Mouse (Mus musculus): ENCODE data around the gene Slco2b1. TPM values are rescaled to one million over a fixed set of nuclear protein-coding genes. Genes with fewer than 3 reads are reported as not detected.
"Not testable (repeated sequence)": the region's sequence is repeated elsewhere in the genome, so short reads cannot be mapped to it uniquely, and the experiment has no call there.

The Slco2b1 gene
- polyA plus RNA-seq (2015; fragmentation: Nextera tagmentation; extraction: Ambion mirVana) = 4.0 and 4.4 TPM in 2 replicates

DNA sequence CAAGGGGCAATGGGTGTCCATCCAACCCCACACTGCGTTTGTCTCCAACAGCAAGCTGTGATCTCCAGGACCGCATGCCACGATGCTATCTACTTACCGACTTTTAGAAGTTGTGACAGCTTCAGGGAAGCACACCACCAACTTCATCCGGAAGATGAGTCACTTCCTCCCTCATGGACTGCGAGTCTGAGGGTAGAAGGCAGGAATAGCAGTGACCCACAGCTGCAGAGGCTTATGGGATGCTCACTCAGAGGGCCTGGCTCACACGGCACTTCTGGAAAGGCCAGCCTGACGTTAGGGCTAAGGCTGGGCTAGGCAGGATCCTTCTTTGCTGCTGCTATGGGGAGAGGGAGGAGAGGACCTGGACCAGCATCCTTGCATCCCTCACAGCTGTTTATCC is at the start of gene Slco2b1:
TSS of gene Slco2b1 (minus strand) at position 175 of the 400 bp plus-strand sequence.
- Histone ChIP-seq H3K4me2 (ENCODE audit: low read depth, low read length) (no peak within 1 kb of the TSS), H3K4me3 (ENCODE audit: low read length) (no peak within 1 kb of the TSS), H3K27me3 (ENCODE audit: control insufficient read depth, insufficient read depth, low read depth, low read length) (no peaks in the 10 kb centered on the region), H3K4me1 (replicated peaks; ENCODE audit: control insufficient read depth, insufficient read depth, low read length) (peaks cover 11% of the 10 kb centered on the region; the same call in 1 of the 2 replicates), H3K9ac (ENCODE audit: low read length) (no peak within 1 kb of the TSS), H3K36me3 (ENCODE audit: control insufficient read depth, insufficient read depth, low read length) (no peaks in the 10 kb centered on the region), H3K27ac (ENCODE audit: low read length) (no peak within 1 kb of the TSS), H3K9me3 (ENCODE audit: control insufficient read depth, low read length) (no peaks in the 10 kb centered on the region)
- no peak for ATAC-seq (ENCODE audit: low read depth)
- WGBS = 63% methylated on average over 8 of the region's 8 CpGs

DNA sequence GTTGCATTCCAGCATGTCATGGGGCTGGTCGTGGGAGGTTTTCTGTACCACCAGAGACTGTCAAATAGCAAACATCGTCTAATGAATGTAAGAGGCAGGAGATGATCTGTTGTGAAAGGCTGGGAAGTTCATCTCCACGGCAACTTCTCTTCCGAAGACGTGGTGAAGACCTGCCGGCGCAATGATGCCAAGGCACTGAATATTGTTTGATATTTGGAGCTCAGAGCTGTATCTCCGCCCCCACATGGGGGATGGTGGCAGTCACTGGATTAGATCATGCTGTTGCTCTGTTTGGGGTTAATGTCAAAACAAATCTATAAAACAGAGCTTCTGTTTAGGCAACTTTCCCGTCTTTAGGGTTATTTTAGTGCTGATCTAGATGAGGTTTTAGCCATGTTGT is 28.1 kb upstream of the Slco2b1 start:
- Histone ChIP-seq H3K4me2 (ENCODE audit: low read depth, low read length) (0 out of 2 replicates have a peak overlapping the region, but pooled peaks have one; percentile 21), H3K4me1 (replicated peaks; ENCODE audit: control insufficient read depth, insufficient read depth, low read length) (0 out of 2 replicates have a peak, but pooled peaks cover 2% of the 10 kb centered on the region), H3K27me3 (ENCODE audit: control insufficient read depth, insufficient read depth, low read depth, low read length) (no peaks in the 10 kb centered on the region), H3K36me3 (ENCODE audit: control insufficient read depth, insufficient read depth, low read length) (no peaks in the 10 kb centered on the region), H3K27ac (ENCODE audit: low read length) (no peak overlapping the region), H3K9me3 (ENCODE audit: control insufficient read depth, low read length) (no peaks in the 10 kb centered on the region), H3K4me3 (ENCODE audit: low read length) (no peak overlapping the region), H3K9ac (ENCODE audit: low read length) (no peak overlapping the region)
- 41% methylated on average over 9 of the region's 9 CpGs for WGBS
- peak; percentile 70; the same call in 1 of the 2 replicates for ATAC-seq (ENCODE audit: low read depth)

DNA sequence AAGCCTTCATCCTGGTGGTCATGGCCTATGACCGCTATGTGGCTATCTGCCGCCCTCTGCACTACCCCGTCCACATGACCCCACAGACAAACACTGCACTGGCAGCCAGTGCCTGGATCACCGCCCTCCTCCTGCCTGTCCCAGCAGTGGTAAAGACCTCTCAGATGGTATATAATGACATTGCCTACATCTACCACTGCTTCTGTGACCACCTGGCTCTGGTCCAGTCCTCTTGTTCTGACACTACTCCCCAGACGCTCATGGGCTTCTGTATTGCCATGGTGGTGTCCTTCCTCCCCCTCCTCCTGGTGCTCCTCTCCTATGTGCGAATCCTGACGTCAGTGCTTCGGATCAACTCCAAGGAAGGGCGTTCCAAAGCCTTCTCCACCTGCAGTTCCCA is 24.4 kb upstream of the Slco2b1 start:
- H3K9ac ChIP-seq (ENCODE audit: low read length); H3K4me2 ChIP-seq (ENCODE audit: low read depth, low read length); H3K27me3 ChIP-seq (ENCODE audit: control insufficient read depth, insufficient read depth, low read depth, low read length); H3K4me1 ChIP-seq (replicated peaks; ENCODE audit: control insufficient read depth, insufficient read depth, low read length); ATAC-seq (ENCODE audit: low read depth); H3K36me3 ChIP-seq (ENCODE audit: control insufficient read depth, insufficient read depth, low read length); H3K9me3 ChIP-seq (ENCODE audit: control insufficient read depth, low read length); H3K4me3 ChIP-seq (ENCODE audit: low read length); H3K27ac ChIP-seq (ENCODE audit: low read length): not testable (repeated sequence)
- WGBS = 85% methylated on average over 9 of the region's 9 CpGs

DNA sequence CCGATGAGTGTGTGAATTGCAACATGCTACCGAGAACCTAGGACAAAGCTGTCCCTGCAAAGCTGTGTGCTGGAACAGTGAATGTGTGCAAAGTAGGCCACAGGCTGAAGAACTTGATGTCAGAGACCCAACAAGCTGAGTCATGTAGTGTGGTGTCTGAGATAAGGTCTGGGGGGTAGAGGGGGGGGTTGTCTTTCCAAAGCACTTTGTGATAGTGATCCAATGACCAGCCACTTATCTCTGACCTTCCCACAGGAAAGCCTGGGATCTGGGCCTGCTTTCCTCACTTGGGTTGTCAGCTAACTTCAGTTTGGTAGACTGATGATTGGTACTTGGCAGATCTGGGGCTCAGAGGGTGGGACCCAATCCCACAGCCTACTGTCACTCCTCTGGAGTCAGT is 23.5 kb upstream of the Slco2b1 start:
- no peaks in the 10 kb centered on the region for H3K9me3 ChIP-seq (ENCODE audit: control insufficient read depth, low read length)
- no peak overlapping the region for H3K9ac ChIP-seq (ENCODE audit: low read length)
- H3K27me3 ChIP-seq (ENCODE audit: control insufficient read depth, insufficient read depth, low read depth, low read length) = no peaks in the 10 kb centered on the region
- no peaks in the 10 kb centered on the region for H3K36me3 ChIP-seq (ENCODE audit: control insufficient read depth, insufficient read depth, low read length)
- 87% methylated on average over 2 of the region's 2 CpGs for WGBS
- H3K27ac ChIP-seq (ENCODE audit: low read length) = no peak overlapping the region
- no peak for ATAC-seq (ENCODE audit: low read depth)
- H3K4me1 ChIP-seq (replicated peaks; ENCODE audit: control insufficient read depth, insufficient read depth, low read length) = no peaks in the 10 kb centered on the region
- H3K4me3 ChIP-seq (ENCODE audit: low read length) = no peak overlapping the region
- no peak overlapping the region for H3K4me2 ChIP-seq (ENCODE audit: low read depth, low read length)

DNA sequence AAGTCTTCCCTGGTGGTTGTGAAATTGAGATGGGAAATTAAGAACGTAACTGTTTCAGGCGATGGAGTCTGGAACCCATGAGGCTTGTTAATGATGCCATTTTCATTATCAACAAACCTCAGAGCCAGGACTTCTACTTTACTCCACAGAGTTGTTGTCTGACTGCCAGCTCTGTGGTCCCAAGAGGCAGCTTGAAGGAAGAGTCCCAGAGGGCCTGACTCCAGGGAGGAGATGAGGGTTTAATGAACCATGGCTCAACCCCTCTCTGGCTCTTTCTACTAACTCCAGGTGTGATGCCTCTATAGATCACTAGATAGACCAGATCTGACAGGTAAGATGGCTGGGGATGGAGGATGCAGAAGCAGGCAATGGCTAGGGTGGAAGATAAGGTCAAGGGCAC is 18.8 kb upstream of the Slco2b1 start, which contains the start of gene Olfr520:
TSS of gene Olfr520 (plus strand) at position 301 of the 400 bp plus-strand sequence.
- no peak for ATAC-seq (ENCODE audit: low read depth)
- H3K27me3 ChIP-seq (ENCODE audit: control insufficient read depth, insufficient read depth, low read depth, low read length) = no peaks in the 10 kb centered on the region
- H3K9me3 ChIP-seq (ENCODE audit: control insufficient read depth, low read length) = no peaks in the 10 kb centered on the region; the same call in 1 of the 2 replicates
- no peak within 1 kb of the TSS for H3K4me3 ChIP-seq (ENCODE audit: low read length)
- no peak within 1 kb of the TSS for H3K4me2 ChIP-seq (ENCODE audit: low read depth, low read length)
- H3K4me1 ChIP-seq (replicated peaks; ENCODE audit: control insufficient read depth, insufficient read depth, low read length) = no peaks in the 10 kb centered on the region
- no peak within 1 kb of the TSS for H3K27ac ChIP-seq (ENCODE audit: low read length)
- no peak within 1 kb of the TSS for H3K9ac ChIP-seq (ENCODE audit: low read length)
- H3K36me3 ChIP-seq (ENCODE audit: control insufficient read depth, insufficient read depth, low read length) = no peaks in the 10 kb centered on the region
- WGBS = 90% methylated on average over 2 of the region's 2 CpGs

DNA sequence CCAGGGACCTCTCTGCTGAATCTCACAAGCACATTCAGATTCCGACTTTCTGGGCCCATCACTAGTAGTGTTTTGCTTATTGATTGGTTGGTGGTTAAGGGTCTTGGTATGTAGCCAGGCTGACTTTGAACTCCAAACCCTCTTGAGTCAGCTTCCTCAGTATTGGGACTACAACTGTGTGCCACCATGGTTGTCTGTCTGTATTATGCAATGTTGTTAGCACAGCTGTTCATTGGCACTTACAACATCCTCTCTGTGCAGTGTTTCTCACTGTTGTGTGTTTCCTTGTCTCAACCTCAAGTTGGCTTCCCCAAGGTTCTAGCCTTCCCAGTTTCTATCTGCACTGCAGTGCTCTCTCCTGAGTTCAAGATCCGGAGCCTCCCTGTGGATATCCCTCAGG is 5.4 kb upstream of the Slco2b1 start:
- no peaks in the 10 kb centered on the region for H3K36me3 ChIP-seq (ENCODE audit: control insufficient read depth, insufficient read depth, low read length)
- no peak overlapping the region for H3K27ac ChIP-seq (ENCODE audit: low read length)
- no peak overlapping the region for H3K9ac ChIP-seq (ENCODE audit: low read length)
- 79% methylated on average over 2 of the region's 2 CpGs for WGBS
- no peak overlapping the region for H3K4me2 ChIP-seq (ENCODE audit: low read depth, low read length)
- H3K4me3 ChIP-seq (ENCODE audit: low read length) = no peak overlapping the region
- H3K27me3 ChIP-seq (ENCODE audit: control insufficient read depth, insufficient read depth, low read depth, low read length) = no peaks in the 10 kb centered on the region
- no peak for ATAC-seq (ENCODE audit: low read depth)
- no peaks in the 10 kb centered on the region for H3K4me1 ChIP-seq (replicated peaks; ENCODE audit: control insufficient read depth, insufficient read depth, low read length)
- H3K9me3 ChIP-seq (ENCODE audit: control insufficient read depth, low read length) = no peaks in the 10 kb centered on the region

DNA sequence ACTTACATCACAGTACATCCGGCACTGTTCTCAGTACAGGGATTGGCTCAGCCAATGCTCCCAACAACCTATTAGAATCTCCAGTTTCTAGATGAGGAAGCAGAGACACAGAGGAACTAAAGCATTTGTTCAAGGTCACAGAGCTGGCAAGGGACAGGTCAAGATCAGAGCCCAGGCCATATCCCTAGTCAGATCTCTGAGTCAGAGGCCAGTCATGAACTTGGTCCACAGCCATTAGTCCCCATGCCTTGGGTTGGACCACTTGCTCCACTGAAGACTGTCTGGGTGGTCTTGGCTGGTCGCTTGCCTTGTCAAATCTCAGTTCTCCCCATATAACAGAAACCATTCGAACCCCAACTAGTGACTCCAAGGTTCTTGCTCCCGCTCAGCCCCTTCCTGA is 1.3 kb upstream of the Slco2b1 start:
- Histone ChIP-seq H3K4me1 (replicated peaks; ENCODE audit: control insufficient read depth, insufficient read depth, low read length) (0 out of 2 replicates have a peak, but pooled peaks cover under 1% of the 10 kb centered on the region), H3K4me3 (ENCODE audit: low read length) (no peak overlapping the region), H3K4me2 (ENCODE audit: low read depth, low read length) (no peak overlapping the region), H3K27ac (ENCODE audit: low read length) (no peak overlapping the region), H3K9me3 (ENCODE audit: control insufficient read depth, low read length) (no peaks in the 10 kb centered on the region), H3K36me3 (ENCODE audit: control insufficient read depth, insufficient read depth, low read length) (no peaks in the 10 kb centered on the region), H3K27me3 (ENCODE audit: control insufficient read depth, insufficient read depth, low read depth, low read length) (no peaks in the 10 kb centered on the region), H3K9ac (ENCODE audit: low read length) (no peak overlapping the region)
- WGBS = 85% methylated on average over 4 of the region's 4 CpGs
- no peak for ATAC-seq (ENCODE audit: low read depth)

DNA sequence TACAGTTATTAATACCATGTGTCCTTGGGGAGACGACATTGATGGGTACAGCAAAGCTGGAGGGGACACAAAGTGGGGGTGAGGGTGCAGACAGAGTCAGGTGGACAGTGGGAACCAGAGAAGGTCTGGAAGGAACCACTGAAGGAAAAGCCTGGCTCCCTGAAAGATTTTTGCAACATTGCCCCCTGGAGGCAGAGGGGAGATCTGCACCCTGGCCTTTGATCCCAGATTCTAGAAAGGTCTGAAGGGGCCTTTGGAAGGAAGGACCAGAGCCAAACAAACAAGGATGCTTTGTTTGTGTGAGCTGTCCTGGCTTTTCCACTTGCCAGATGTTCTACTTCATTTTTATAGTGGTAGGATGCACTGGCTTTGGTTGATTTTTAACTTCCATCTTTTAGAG is 664 bp downstream of the Slco2b1 start:
- Histone ChIP-seq H3K4me1 (replicated peaks; ENCODE audit: control insufficient read depth, insufficient read depth, low read length) (peaks cover 13% of the 10 kb centered on the region; the same call in 1 of the 2 replicates), H3K27me3 (ENCODE audit: control insufficient read depth, insufficient read depth, low read depth, low read length) (no peaks in the 10 kb centered on the region), H3K9me3 (ENCODE audit: control insufficient read depth, low read length) (no peaks in the 10 kb centered on the region), H3K9ac (ENCODE audit: low read length) (no peak overlapping the region), H3K4me2 (ENCODE audit: low read depth, low read length) (no peak overlapping the region), H3K27ac (ENCODE audit: low read length) (no peak overlapping the region), H3K36me3 (ENCODE audit: control insufficient read depth, insufficient read depth, low read length) (no peaks in the 10 kb centered on the region), H3K4me3 (ENCODE audit: low read length) (no peak overlapping the region)
- 15% methylated on average over 1 of the region's 1 CpGs for WGBS
- ATAC-seq (ENCODE audit: low read depth) = no peak

DNA sequence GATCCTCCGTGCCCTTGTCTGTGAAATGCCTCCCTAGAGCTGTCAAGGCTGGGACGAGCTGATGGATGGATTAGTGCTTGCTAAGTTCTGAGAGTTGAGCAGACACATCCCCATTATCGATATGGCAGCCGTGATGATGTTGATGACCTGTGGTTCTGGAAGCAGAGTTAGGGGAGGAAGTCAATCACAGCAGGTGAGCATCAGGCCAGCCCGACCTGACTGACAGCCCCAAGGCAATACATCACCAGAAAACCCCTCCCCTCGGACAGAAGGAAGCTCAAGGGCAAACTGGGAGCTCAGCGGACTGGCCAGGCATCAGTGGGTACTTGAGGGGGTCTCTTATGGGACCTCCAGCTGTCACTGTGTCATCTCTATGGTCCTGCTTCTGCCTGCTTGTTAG is 1.1 kb downstream of the Slco2b1 start:
- Histone ChIP-seq H3K27ac (ENCODE audit: low read length) (no peak overlapping the region), H3K27me3 (ENCODE audit: control insufficient read depth, insufficient read depth, low read depth, low read length) (no peaks in the 10 kb centered on the region), H3K4me2 (ENCODE audit: low read depth, low read length) (no peak overlapping the region), H3K4me3 (ENCODE audit: low read length) (no peak overlapping the region), H3K4me1 (replicated peaks; ENCODE audit: control insufficient read depth, insufficient read depth, low read length) (peaks cover 13% of the 10 kb centered on the region; the same call in 1 of the 2 replicates), H3K36me3 (ENCODE audit: control insufficient read depth, insufficient read depth, low read length) (no peaks in the 10 kb centered on the region), H3K9me3 (ENCODE audit: control insufficient read depth, low read length) (no peaks in the 10 kb centered on the region), H3K9ac (ENCODE audit: low read length) (no peak overlapping the region)
- WGBS = 47% methylated on average over 7 of the region's 7 CpGs
- ATAC-seq (ENCODE audit: low read depth) = no peak

DNA sequence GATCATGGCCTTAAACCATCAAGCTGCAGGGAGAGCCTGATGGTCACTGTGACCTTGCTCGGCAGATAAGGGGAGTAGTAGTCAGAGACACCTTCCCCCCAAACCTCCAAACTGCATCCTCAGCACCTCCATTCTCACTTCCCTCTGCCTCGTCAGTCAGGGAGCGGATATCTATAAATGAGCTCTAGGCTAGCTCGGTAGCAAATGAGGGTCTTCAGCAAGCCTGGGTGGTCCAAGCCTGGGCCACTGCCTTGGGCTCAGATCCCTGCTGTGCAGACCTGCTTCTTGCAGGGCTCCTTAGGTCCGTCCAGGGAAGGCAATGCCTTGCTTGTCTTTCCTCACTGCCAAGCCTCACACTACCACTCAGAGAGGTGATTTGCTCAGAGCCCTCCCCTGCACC is 2.4 kb downstream of the Slco2b1 start:
- no peak overlapping the region for H3K4me3 ChIP-seq (ENCODE audit: low read length)
- no peaks in the 10 kb centered on the region for H3K9me3 ChIP-seq (ENCODE audit: control insufficient read depth, low read length)
- no peak overlapping the region for H3K27ac ChIP-seq (ENCODE audit: low read length)
- H3K9ac ChIP-seq (ENCODE audit: low read length) = no peak overlapping the region
- peaks cover 13% of the 10 kb centered on the region; the same call in 1 of the 2 replicates for H3K4me1 ChIP-seq (replicated peaks; ENCODE audit: control insufficient read depth, insufficient read depth, low read length)
- no peaks in the 10 kb centered on the region for H3K27me3 ChIP-seq (ENCODE audit: control insufficient read depth, insufficient read depth, low read depth, low read length)
- H3K4me2 ChIP-seq (ENCODE audit: low read depth, low read length) = no peak overlapping the region
- WGBS = 65% methylated on average over 5 of the region's 5 CpGs
- no peak for ATAC-seq (ENCODE audit: low read depth)
- H3K36me3 ChIP-seq (ENCODE audit: control insufficient read depth, insufficient read depth, low read length) = no peaks in the 10 kb centered on the region
